In the genomic region with DNA sequence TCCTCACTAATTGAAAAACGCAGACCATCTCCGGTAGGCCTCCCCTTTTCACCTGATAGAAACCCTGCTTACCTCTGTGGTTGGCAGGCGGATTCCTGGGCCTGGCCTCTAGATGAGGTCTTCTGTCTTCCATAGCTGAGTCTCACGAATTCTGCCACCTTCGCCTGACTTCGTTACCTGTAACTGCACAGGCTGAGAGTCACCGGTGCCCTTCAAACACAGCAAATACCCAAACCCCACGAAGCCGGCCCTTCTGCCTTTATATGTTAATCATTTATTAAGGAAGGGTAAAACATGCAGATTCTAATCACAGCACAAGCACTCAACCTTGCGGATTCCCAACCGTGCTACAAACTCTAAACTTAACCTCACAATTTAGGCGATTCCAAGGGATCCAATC, we compare ENCODE assay signal across 10 mouse cellular contexts. TPM values are rescaled to one million over a fixed set of nuclear protein-coding genes. Genes with fewer than 3 reads are reported as not detected.
DNase-seq lines count a peak whose midpoint lies in the region; ATAC-seq and TF ChIP-seq lines count a peak whose summit lies in the region.
"Had no signal": no experiment of that assay in that cellular context is flagged by ENCODE, and none has a peak within 500 bp of the region (broad histone marks: within the 10 kb centered on the region; RNA-seq: fewer than 3 reads in every experiment).

No protein-coding gene starts in this region.

- no peak for TF ChIP-seq POLR2A in ES-Bruce4 (IDR thresholded peaks at IDR 0.05; ENCODE audit: insufficient read depth, low read length)

- no peaks in the 10 kb centered on the region for H3K27me3 ChIP-seq in heart, embryonic 13.5 days (replicated peaks)
- H3K27me3 ChIP-seq in ES-Bruce4 (ENCODE audit: control insufficient read depth, insufficient read depth, low read length, poor library complexity, severe bottlenecking), result no peaks in the 10 kb centered on the region
- H3K27me3 ChIP-seq in intestine, embryonic 14.5 days (replicated peaks; ENCODE audit: control insufficient read depth, insufficient read depth, low read length), result no peaks in the 10 kb centered on the region
- no peaks in the 10 kb centered on the region for H3K27me3 ChIP-seq in liver, embryonic 14.5 days (ENCODE audit: control insufficient read depth, insufficient read depth, low read length)

- peak overlapping the region; percentile 87; the same call in 1 of the 2 replicates for H3K4me2 ChIP-seq in heart, embryonic 13.5 days
- H3K4me2 ChIP-seq in intestine, embryonic 14.5 days (ENCODE audit: low read length), result peak overlapping the region; percentile 82; the same call in 1 of the 2 replicates
- H3K4me2 ChIP-seq in liver, embryonic 14.5 days (ENCODE audit: low read depth), result peak overlapping the region; percentile 93

- H3K36me3 ChIP-seq in heart, embryonic 13.5 days, result peaks cover 54% of the 10 kb centered on the region
- H3K36me3 ChIP-seq in ES-Bruce4 (ENCODE audit: control insufficient read depth, insufficient read depth, low read length, poor library complexity, severe bottlenecking), result peaks cover 42% of the 10 kb centered on the region
- peaks cover 51% of the 10 kb centered on the region for H3K36me3 ChIP-seq in intestine, embryonic 14.5 days (ENCODE audit: control insufficient read depth, insufficient read depth, low read length)
- peaks cover 50% of the 10 kb centered on the region for H3K36me3 ChIP-seq in liver, embryonic 14.5 days (replicated peaks; ENCODE audit: control insufficient read depth, insufficient read depth, low read depth)

- H3K9me3 ChIP-seq in heart, embryonic 13.5 days, result no peaks in the 10 kb centered on the region
- H3K9me3 ChIP-seq in ES-Bruce4 (replicated peaks; ENCODE audit: control insufficient read depth, insufficient read depth, low read length, poor library complexity, severe bottlenecking), result no peaks in the 10 kb centered on the region
- no peaks in the 10 kb centered on the region for H3K9me3 ChIP-seq in intestine, embryonic 14.5 days (ENCODE audit: control insufficient read depth, low read length)
- H3K9me3 ChIP-seq in liver, embryonic 14.5 days (ENCODE audit: control insufficient read depth, low read length), result no peaks in the 10 kb centered on the region
- H3K9me3 ChIP-seq: G1E had no signal

- 68% methylated on average over 12 of the region's 12 CpGs for WGBS in heart, embryonic 13.5 days
- WGBS in intestine, embryonic 14.5 days, result 60% methylated on average over 12 of the region's 12 CpGs
- WGBS in liver, embryonic 14.5 days (ENCODE audit: insufficient replicate concordance), result 77% methylated on average over 12 of the region's 12 CpGs

- no peak for ATAC-seq in heart, embryonic 13.5 days (ENCODE audit: extremely low read depth, insufficient number of reproducible peaks, low FRiP score, low TSS enrichment)
- no peak for ATAC-seq in intestine, embryonic 14.5 days (replicated peaks; ENCODE audit: low FRiP score, low TSS enrichment, low read depth)
- no peak for ATAC-seq in liver, embryonic 14.5 days (ENCODE audit: insufficient read depth)

- DNase-seq in heart, postnatal 4 days, result no peak
- no peak for DNase-seq in intestine, embryonic 14.5 days (ENCODE audit: low spot score)
- DNase-seq in liver, embryonic 14.5 days (ENCODE audit: low read depth in 3 of 3, low spot score in 3 of 3), result no peak
- no peak for DNase-seq in adrenal gland, adult 2 months
- no peak for DNase-seq in frontal cortex, postnatal 25 days (ENCODE audit: low spot score in 2 of 2)
- DNase-seq in adipocyte (ENCODE audit: low spot score), result no peak

- no peak for TF ChIP-seq EP300 in ES-Bruce4 (IDR thresholded peaks at IDR 0.05; ENCODE audit: insufficient read depth, low read depth, low read length)
- no peak for TF ChIP-seq EP300 in liver, embryonic 14.5 days (IDR thresholded peaks at IDR 0.05; ENCODE audit: low read depth)

- H3K4me1 ChIP-seq in heart, embryonic 13.5 days, result peaks cover 34% of the 10 kb centered on the region
- peaks cover 7% of the 10 kb centered on the region for H3K4me1 ChIP-seq in ES-Bruce4 (ENCODE audit: control insufficient read depth, insufficient read depth, low read length)
- peaks cover 17% of the 10 kb centered on the region for H3K4me1 ChIP-seq in intestine, embryonic 14.5 days (replicated peaks; ENCODE audit: control insufficient read depth, insufficient read depth, low read length)
- peaks cover 12 to 18% of the 10 kb centered on the region in 2 experiments for H3K4me1 ChIP-seq in liver, embryonic 14.5 days (replicated peaks; ENCODE audit: control insufficient read depth in 2 of 2, insufficient read depth in 2 of 2, low read length in 1 of 2)

- peak overlapping the region; percentile 69 for H3K9ac ChIP-seq in heart, embryonic 13.5 days
- H3K9ac ChIP-seq in ES-Bruce4 (ENCODE audit: low read depth, poor library complexity, severe bottlenecking), result peak overlapping the region; percentile 25
- no peak overlapping the region for H3K9ac ChIP-seq in intestine, embryonic 14.5 days (ENCODE audit: low read length)
- peak overlapping the region; percentile 81 for H3K9ac ChIP-seq in liver, embryonic 14.5 days (replicated peaks)

- no peak overlapping the region; the same call in 1 of the 2 replicates for H3K4me3 ChIP-seq in heart, embryonic 13.5 days
- peak overlapping the region; percentile 32 for H3K4me3 ChIP-seq in ES-Bruce4 (ENCODE audit: low read depth, low read length)
- H3K4me3 ChIP-seq in intestine, embryonic 14.5 days (ENCODE audit: low read depth, low read length), result no peak overlapping the region
- H3K4me3 ChIP-seq in liver, embryonic 14.5 days (ENCODE audit: insufficient read depth in 1 of 2, low read depth in 2 of 2, low read length in 2 of 2), result peak overlapping the region in 1 of 2 experiments; percentile 70; a peak in 2 of 4 replicates
- H3K4me3 ChIP-seq: myocyte had no signal

- no peak overlapping the region for H3K27ac ChIP-seq in heart, embryonic 13.5 days (replicated peaks)
- H3K27ac ChIP-seq in ES-Bruce4 (ENCODE audit: insufficient read depth, low read length), result no peak overlapping the region
- no peak overlapping the region for H3K27ac ChIP-seq in intestine, embryonic 14.5 days (ENCODE audit: low read depth)
- H3K27ac ChIP-seq in liver, embryonic 14.5 days, result peak overlapping the region; percentile 23

- TF ChIP-seq CTCF in ES-Bruce4 (IDR thresholded peaks at IDR 0.05; ENCODE audit: low read depth, low read length), result no peak
- TF ChIP-seq CTCF in liver, embryonic 14.5 days (IDR thresholded peaks at IDR 0.05; ENCODE audit: low read depth), result no peak

RNA-seq across cellular contexts. Expression of a gene that starts 2.9 kb away (rescaled TPM):
- 5.1 and 6.3 TPM in 2 replicates for polyA plus RNA-seq in heart, embryonic 13.5 days (2015; fragmentation: Nextera tagmentation; extraction: Ambion mirVana)
- 10 to 100 TPM; 19.7 to 22.4 TPM for total RNA-seq in heart, postnatal 4 days (2021)
- 11.4 and 12.1 TPM in 2 replicates for polyA plus RNA-seq in ES-Bruce4 (2011; ENCODE audit: insufficient read depth, insufficient read length, low read depth, missing spikeins)
- polyA plus RNA-seq in intestine, embryonic 14.5 days (2014; fragmentation: Nextera tagmentation; extraction: Ambion mirVana), result 7.1 and 7.2 TPM in 2 replicates
- 7.7 and 7.8 TPM in 2 replicates for polyA plus RNA-seq in liver, embryonic 14.5 days (2012; rRNA removed)
- 6.7 and 8.2 TPM in 2 replicates for polyA plus RNA-seq in liver, embryonic 14.5 days (2014; fragmentation: Nextera tagmentation; extraction: Ambion mirVana)
- total RNA-seq in adrenal gland, adult 2 months (2021), result 10 to 100 TPM; 50.2 to 53.6 TPM
- 29.5 and 31.9 TPM in 2 replicates for polyA plus RNA-seq in adrenal gland, adult 2 months (2012; rRNA removed)

RNA-seq across cellular contexts. Expression of a gene that starts 45.0 kb away (rescaled TPM):
- 31.1 and 31.6 TPM in 2 replicates for polyA plus RNA-seq in heart, embryonic 13.5 days (2015; fragmentation: Nextera tagmentation; extraction: Ambion mirVana)
- 10 to 100 TPM; 22.0 to 23.6 TPM for total RNA-seq in heart, postnatal 4 days (2021)
- 72.1 and 75.7 TPM in 2 replicates for polyA plus RNA-seq in ES-Bruce4 (2011; ENCODE audit: insufficient read depth, insufficient read length, low read depth, missing spikeins)
- 47.0 and 50.9 TPM in 2 replicates for polyA plus RNA-seq in intestine, embryonic 14.5 days (2014; fragmentation: Nextera tagmentation; extraction: Ambion mirVana)
- 26.4 and 39.5 TPM in 2 replicates for polyA plus RNA-seq in liver, embryonic 14.5 days (2012; rRNA removed)
- polyA plus RNA-seq in liver, embryonic 14.5 days (2014; fragmentation: Nextera tagmentation; extraction: Ambion mirVana), result 26.5 and 30.2 TPM in 2 replicates
- 10 to 100 TPM; 29.2 to 41.5 TPM for total RNA-seq in adrenal gland, adult 2 months (2021)
- polyA plus RNA-seq in adrenal gland, adult 2 months (2012; rRNA removed), result 28.3 and 31.1 TPM in 2 replicates
